Mouse (Mus musculus) liver, postnatal 0 days (tissue): Measurements from ENCODE around the gene Sap18b. TPM values are rescaled to one million over a fixed set of nuclear protein-coding genes. Genes with fewer than 3 reads are reported as not detected.
"Not testable (repeated sequence)": the region's sequence is repeated elsewhere in the genome, so short reads cannot be mapped to it uniquely, and the experiment has no call there.

Source experiments
- ATAC-seq: fragments of 200-750 bp; cut with Nextera tagmentation; 2 replicates; pipeline ENCODE4 v1.8.0; 2017; ENCODE audit warnings: mild to moderate bottlenecking, moderate library complexity
- DNase-seq: peaks from one replicate; pipeline ENCODE4 v3.0.0-alpha.2; 2016
- H3K27ac ChIP-seq: fragments of 300-500 bp; sonication (generic); 2 replicates; pipeline ENCODE4 v1.5.1; 2014; ENCODE audit warnings: antibody characterized with exemption, moderate library complexity, mild to moderate bottlenecking, low read depth
- H3K27me3 ChIP-seq: fragments of 300-500 bp; sonication (generic); 2 replicates; pipeline ENCODE4 v1.6.1; 2014; ENCODE audit warnings: low read length, control low read depth, mixed read lengths; ENCODE audit not compliant: insufficient read depth
- H3K36me3 ChIP-seq: fragments of 300-500 bp; sonication (generic); replicated peaks from 2 replicates; pipeline ENCODE4 v1.6.1; 2014; ENCODE audit warnings: mild to moderate bottlenecking, control low read depth, low read length, moderate library complexity, mixed read lengths; ENCODE audit not compliant: insufficient read depth
- H3K4me1 ChIP-seq: fragments of 300-500 bp; sonication (generic); 2 replicates; pipeline ENCODE4 v1.6.1; 2014; ENCODE audit warnings: antibody characterized with exemption, mild to moderate bottlenecking, control low read depth; ENCODE audit not compliant: insufficient read depth
- H3K4me2 ChIP-seq: fragments of 300-500 bp; sonication (generic); 2 replicates; pipeline ENCODE4 v1.6.1; 2014; ENCODE audit warnings: low read depth, mild to moderate bottlenecking, low read length, moderate library complexity, mixed read lengths
- H3K4me3 ChIP-seq: fragments of 300-500 bp; sonication (generic); 2 replicates; pipeline ENCODE4 v1.5.1; 2014; ENCODE audit warnings: low read depth, low read length
- H3K9ac ChIP-seq: fragments of 300-500 bp; sonication (generic); replicated peaks from 2 replicates; pipeline ENCODE4 v1.6.1; 2014; ENCODE audit warnings: mild to moderate bottlenecking, moderate library complexity
- H3K9me3 ChIP-seq: fragments of 300-500 bp; sonication (generic); 2 replicates; pipeline ENCODE4 v1.6.1; 2016; ENCODE audit warnings: mild to moderate bottlenecking, control low read depth, low read length, mixed read lengths
- CTCF ChIP-seq: sonication (generic); IDR thresholded peaks from 2 replicates; pipeline ENCODE4 v1.5.1; 2016; ENCODE audit warnings: antibody characterized with exemption, low read depth
- EP300 ChIP-seq: IDR thresholded peaks from 2 replicates; pipeline ENCODE4 v1.6.1; 2016; ENCODE audit warnings: antibody characterized with exemption, low read depth, mild to moderate bottlenecking
- WGBS: fragments of 180-500 bp; shearing (Covaris S2); extraction: QIAGEN DNeasy Blood & Tissue Kit; methylation state at CpG from one replicate; pipeline ENCODE4 v1.1.7; 2014; ENCODE audit not compliant: insufficient replicate concordance; 5-methylcytosine and 5-hydroxymethylcytosine counted together
- polyA plus RNA-seq: library from polyadenylated mRNA; unstranded; fragments of >200 nt; fragmentation: Nextera tagmentation; extraction: Ambion mirVana; gene quantifications from 2 replicates; pipeline ENCODE4 v1.2.1, GENCODE M21; 2015

The Sap18b gene
- polyA plus RNA-seq, 1 experiment from 2014 or later: 290 TPM

DNA sequence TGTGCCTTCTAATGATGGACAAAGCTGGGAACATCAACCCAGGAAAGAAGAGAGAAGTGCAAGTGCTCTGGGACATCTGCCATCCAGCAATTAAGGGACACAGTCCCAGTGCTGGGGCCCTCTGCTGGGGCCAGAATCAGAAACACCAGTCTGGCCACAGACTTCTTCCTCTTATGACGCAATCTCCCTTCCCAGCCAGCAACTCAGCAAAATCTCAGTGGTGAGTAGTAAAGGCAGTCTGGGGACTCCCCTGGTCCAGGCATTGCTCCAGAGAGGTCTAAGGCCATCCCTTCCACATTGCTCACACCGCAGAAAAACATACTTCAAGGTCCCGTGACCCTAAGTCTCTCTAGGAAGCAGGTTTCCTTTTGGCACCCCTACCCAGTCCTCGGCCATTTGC, 27.1 kb downstream of the Sap18b start:
- WGBS: 26% methylated on average over 4 of the region's 4 CpGs
- peak overlapping the region; percentile 42 for H3K27ac ChIP-seq
- H3K4me3 ChIP-seq: peak overlapping the region; percentile 73
- H3K4me2 ChIP-seq: peak overlapping the region; percentile 84
- no peaks in the 10 kb centered on the region for H3K36me3 ChIP-seq
- TF ChIP-seq EP300 (peak; percentile 55; the same call in 1 of the 2 replicates), CTCF (peak; percentile 41)
- peak overlapping the region; percentile 80; the same call in 1 of the 2 replicates for H3K9ac ChIP-seq
- peaks cover 11% of the 10 kb centered on the region for H3K4me1 ChIP-seq
- ATAC-seq: peak; percentile 66
- peak; percentile 54 for DNase-seq
- no peaks in the 10 kb centered on the region for H3K9me3 ChIP-seq
- no peaks in the 10 kb centered on the region for H3K27me3 ChIP-seq

DNA sequence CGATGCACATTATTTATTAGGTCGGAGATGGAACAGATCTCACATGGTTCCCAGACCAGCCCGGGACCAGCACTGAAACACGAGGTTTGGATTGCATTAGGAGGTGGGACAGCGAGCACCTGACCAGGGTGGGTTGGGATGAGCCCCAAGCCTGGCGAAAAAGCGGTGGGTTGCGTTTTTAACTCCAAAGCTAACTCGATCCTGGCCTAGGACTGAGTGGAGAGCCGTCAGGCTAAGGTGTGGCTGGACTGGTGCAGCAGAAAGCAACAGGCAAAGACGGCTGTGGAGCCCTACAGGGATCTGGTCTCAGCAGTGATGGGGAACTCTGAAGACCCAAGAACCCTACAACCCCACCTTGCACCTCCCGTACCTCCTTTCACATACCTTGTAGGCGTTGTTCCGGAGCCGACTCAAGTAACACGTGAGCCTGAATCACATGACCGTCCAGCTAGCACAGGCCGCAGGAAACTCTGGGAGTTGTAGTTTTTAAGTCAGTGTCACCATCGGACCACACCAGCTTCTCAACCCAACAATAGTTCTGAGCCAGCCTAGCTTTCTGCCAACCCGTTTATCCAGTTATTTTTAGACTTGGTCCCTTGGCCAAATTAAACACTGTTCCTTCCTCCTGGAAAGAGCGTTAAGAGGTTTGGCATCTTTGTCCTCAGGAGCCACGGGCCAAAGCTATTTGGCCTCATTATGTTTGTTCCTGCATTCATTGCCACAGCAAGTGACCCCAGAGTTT, 28.1 kb downstream of the Sap18b start, which contains the start of gene Slc38a7:
Gene Slc38a7 (minus strand): TSS at position 438 of the 742 bp plus-strand sequence.
- TF ChIP-seq EP300 (no peak), CTCF (no peak)
- Histone ChIP-seq H3K4me2 (peak within 1 kb of the TSS; percentile 84), H3K36me3 (no peaks in the 10 kb centered on the region), H3K4me3 (peak within 1 kb of the TSS; percentile 73), H3K9me3 (no peaks in the 10 kb centered on the region), H3K27ac (peak within 1 kb of the TSS; percentile 42), H3K27me3 (no peaks in the 10 kb centered on the region), H3K9ac (peak within 1 kb of the TSS; percentile 80), H3K4me1 (peaks cover 11% of the 10 kb centered on the region)
- DNase-seq: peak; percentile 68
- WGBS: 11% methylated on average over 22 of the region's 22 CpGs
- ATAC-seq: peak; percentile 93

DNA sequence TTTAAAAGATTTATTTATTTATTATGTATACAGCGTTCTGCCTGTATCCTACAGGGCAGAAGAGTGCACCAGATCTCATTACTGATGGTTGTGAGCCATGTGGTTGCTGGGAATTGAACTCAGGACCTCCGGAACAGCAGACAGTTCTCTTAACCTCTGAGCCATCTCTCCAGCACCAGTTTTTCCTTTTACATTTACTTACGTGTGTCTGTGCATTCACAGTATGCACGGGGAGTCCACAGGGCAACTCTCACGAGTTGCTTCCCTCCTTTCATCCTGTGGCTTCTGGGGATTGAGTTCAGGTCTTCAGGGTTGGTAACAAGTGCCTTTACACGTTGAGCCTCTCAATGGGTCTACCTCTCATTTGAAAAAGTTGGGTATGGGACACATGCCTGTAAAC, 29.0 kb downstream of the Sap18b start:
- ATAC-seq (no peak), DNase-seq (no peak)
- H3K27me3 ChIP-seq: no peaks in the 10 kb centered on the region
- WGBS: 74% methylated on average over 6 of the region's 6 CpGs
- no peak overlapping the region for H3K27ac ChIP-seq
- no peak for TF ChIP-seq CTCF
- no peak for TF ChIP-seq EP300
- H3K36me3 ChIP-seq: no peaks in the 10 kb centered on the region
- no peak overlapping the region for H3K4me3 ChIP-seq
- no peak overlapping the region for H3K4me2 ChIP-seq
- no peak overlapping the region for H3K9ac ChIP-seq
- peaks cover 11% of the 10 kb centered on the region for H3K4me1 ChIP-seq
- no peaks in the 10 kb centered on the region for H3K9me3 ChIP-seq

DNA sequence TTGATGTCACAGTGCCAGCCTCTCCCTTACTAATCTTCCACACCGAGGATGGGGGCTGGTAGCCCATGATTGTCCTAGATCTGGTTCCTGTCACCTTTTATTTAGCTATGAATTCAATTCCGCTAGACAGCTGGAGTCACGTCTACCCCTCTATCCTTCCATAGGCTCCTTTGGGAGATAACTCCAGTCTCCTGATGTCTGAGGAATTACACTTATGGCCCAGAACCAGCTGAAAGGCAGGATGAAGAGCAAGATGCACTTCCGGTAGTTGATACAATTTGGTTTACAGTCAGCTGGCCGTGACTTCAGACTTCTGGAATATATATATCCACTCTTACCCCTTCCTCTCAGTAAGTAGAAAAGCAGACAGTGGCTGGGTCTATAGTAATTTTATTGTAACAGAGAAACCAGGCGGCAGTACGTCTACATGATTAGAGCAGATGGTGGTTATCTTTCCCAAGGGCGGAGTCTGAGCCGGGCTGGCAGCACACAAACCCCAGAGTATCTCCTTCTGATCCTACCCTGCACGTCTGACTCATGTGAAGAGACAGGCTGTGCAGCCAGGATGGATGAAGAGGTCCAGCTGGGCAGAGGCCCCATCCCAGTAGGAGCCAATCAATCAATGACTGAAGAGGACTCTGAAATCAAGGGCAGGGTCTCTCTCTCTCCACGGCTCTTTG, 38.8 kb downstream of the Sap18b start:
- H3K9ac ChIP-seq, H3K4me1 ChIP-seq, DNase-seq, H3K9me3 ChIP-seq, H3K27ac ChIP-seq, H3K27me3 ChIP-seq, H3K4me3 ChIP-seq, H3K4me2 ChIP-seq: not testable (repeated sequence)
- peak; percentile 46 for ATAC-seq
- 65% methylated on average over 10 of the region's 11 CpGs for WGBS
- H3K36me3 ChIP-seq: peaks cover 28% of the 10 kb centered on the region

DNA sequence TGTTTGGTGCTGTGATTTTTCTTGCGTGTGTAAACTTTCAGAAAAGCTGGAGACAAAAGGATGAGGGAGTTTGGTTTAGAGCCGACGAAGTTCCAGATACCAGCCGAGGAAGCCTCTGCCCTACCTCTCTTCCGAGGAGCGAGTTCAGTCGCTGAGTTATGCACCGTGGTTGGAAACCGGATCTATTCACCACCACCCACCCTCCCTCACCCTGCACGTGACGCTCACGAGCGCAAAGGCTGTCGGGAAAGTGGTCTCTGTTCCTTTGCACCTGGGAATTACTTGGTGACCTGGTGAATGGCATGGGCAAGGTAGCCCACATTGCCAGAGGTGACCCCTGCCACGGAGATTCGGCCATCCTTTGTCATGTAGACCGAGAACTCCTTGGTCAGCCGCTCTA, 39.7 kb downstream of the Sap18b start:
- peaks cover 38% of the 10 kb centered on the region for H3K36me3 ChIP-seq
- WGBS: 93% methylated on average over 17 of the region's 18 CpGs
- not testable (repeated sequence) for H3K4me3 ChIP-seq, H3K4me1 ChIP-seq, H3K4me2 ChIP-seq, ATAC-seq, H3K27ac ChIP-seq, H3K9ac ChIP-seq, H3K9me3 ChIP-seq, H3K27me3 ChIP-seq
- peak; percentile 9 for DNase-seq

DNA sequence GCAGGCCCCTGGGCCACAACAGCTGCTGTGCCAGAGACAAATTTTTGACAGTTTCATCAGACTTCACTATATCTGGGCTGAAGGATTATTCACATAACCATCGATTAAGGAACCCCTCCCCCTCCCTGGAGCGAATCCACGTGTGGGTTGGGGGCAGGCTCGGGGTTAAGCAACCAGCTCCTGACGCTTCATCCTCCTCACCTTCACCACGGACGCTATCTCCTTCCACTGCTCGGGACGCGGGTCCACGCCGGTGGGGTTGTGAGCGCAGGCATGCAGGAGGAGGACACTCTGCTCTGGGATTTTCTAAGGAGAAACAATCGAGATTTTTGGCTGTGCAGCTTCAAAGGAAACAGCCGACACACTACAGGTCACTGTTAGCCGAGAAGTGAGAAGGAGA, 46.5 kb downstream of the Sap18b start:
- no peaks in the 10 kb centered on the region for H3K4me1 ChIP-seq
- ATAC-seq (no peak), DNase-seq (no peak)
- H3K27ac ChIP-seq: no peak overlapping the region
- no peak overlapping the region for H3K4me3 ChIP-seq
- no peaks in the 10 kb centered on the region for H3K9me3 ChIP-seq
- WGBS: 85% methylated on average over 16 of the region's 16 CpGs
- H3K27me3 ChIP-seq: no peaks in the 10 kb centered on the region
- TF ChIP-seq CTCF: no peak
- no peak for TF ChIP-seq EP300
- H3K9ac ChIP-seq: no peak overlapping the region
- H3K4me2 ChIP-seq: no peak overlapping the region
- peaks cover 90% of the 10 kb centered on the region for H3K36me3 ChIP-seq
